Mouse (Mus musculus): Measurements from ENCODE around the gene Mrpl11. TPM values are rescaled to one million over a fixed set of nuclear protein-coding genes. Genes with fewer than 3 reads are reported as not detected.
"Not testable (repeated sequence)": the region's sequence is repeated elsewhere in the genome, so short reads cannot be mapped to it uniquely, and the experiment has no call there.

The Mrpl11 gene
- polyA plus RNA-seq, 1 experiment from 2014 or later, result 119 TPM

GRCm38 (mm10) chr19:4999445-5000140 is 37.6 kb downstream of the Mrpl11 start:
- Histone ChIP-seq H3K9me3 (no peaks in the 10 kb centered on the region), H3K27me3 (no peaks in the 10 kb centered on the region; the same call in none of the 2 replicates), H3K27ac (replicated peaks) (no peak overlapping the region), H3K4me1 (peaks cover 14% of the 10 kb centered on the region), H3K4me3 (no peak overlapping the region), H3K4me2 (replicated peaks) (no peak overlapping the region), H3K36me3 (no peaks in the 10 kb centered on the region), H3K9ac (replicated peaks) (no peak overlapping the region)
- no peak for ATAC-seq (replicated peaks)
- 65% methylated on average over 6 of the region's 6 CpGs for WGBS

- under 1% methylated on average over 39 of the region's 39 CpGs for WGBS
- peak overlapping the region; percentile 37 for H3K4me3 ChIP-seq
- H3K4me2 ChIP-seq (replicated peaks), result peak overlapping the region; percentile 62
- ATAC-seq (replicated peaks), result peak; percentile 99
- H3K27ac ChIP-seq (replicated peaks), result peak overlapping the region; percentile 95
- peak overlapping the region; percentile 48 for H3K9ac ChIP-seq (replicated peaks)
- H3K9me3 ChIP-seq, result no peaks in the 10 kb centered on the region
- H3K36me3 ChIP-seq, result no peaks in the 10 kb centered on the region
- peaks cover 13% of the 10 kb centered on the region for H3K4me1 ChIP-seq
- H3K27me3 ChIP-seq, result no peaks in the 10 kb centered on the region; the same call in 1 of the 2 replicates
Measured at GRCm38 (mm10) chr19:5001666-5002406, 39.9 kb downstream of the Mrpl11 start.

- 63% methylated on average over 2 of the region's 2 CpGs for WGBS
- H3K4me1 ChIP-seq, result peaks cover 13% of the 10 kb centered on the region
- not testable (repeated sequence) for H3K27ac ChIP-seq (replicated peaks); H3K9me3 ChIP-seq; ATAC-seq (replicated peaks); H3K4me3 ChIP-seq; H3K36me3 ChIP-seq; H3K27me3 ChIP-seq; H3K4me2 ChIP-seq (replicated peaks); H3K9ac ChIP-seq (replicated peaks)
Measured at GRCm38 (mm10) chr19:5003644-5004043, 41.7 kb downstream of the Mrpl11 start.

- 66% methylated on average over 4 of the region's 4 CpGs for whole genome bisulfite sequencing
Measured at GRCm38 (mm10) chr19:5004925-5005324, 43.0 kb downstream of the Mrpl11 start.

GRCm38 (mm10) chr19:5013138-5013537 is 51.2 kb downstream of the Mrpl11 start:
- H3K27ac ChIP-seq (replicated peaks), result no peak overlapping the region
- no peak overlapping the region for H3K4me2 ChIP-seq (replicated peaks)
- peaks cover 8% of the 10 kb centered on the region; the same call in 1 of the 2 replicates for H3K4me1 ChIP-seq
- H3K4me3 ChIP-seq, result no peak overlapping the region
- WGBS, result 59% methylated on average over 8 of the region's 8 CpGs
- ATAC-seq (replicated peaks), result no peak
- no peaks in the 10 kb centered on the region for H3K36me3 ChIP-seq
- no peaks in the 10 kb centered on the region for H3K27me3 ChIP-seq
- H3K9me3 ChIP-seq, result no peaks in the 10 kb centered on the region
- H3K9ac ChIP-seq (replicated peaks), result no peak overlapping the region

More at GRCm38 (mm10) chr19:5004925-5005324, 43.0 kb downstream of the Mrpl11 start:
- Histone ChIP-seq H3K9me3 (no peaks in the 10 kb centered on the region), H3K4me1 (peaks cover 11% of the 10 kb centered on the region), H3K27me3 (no peaks in the 10 kb centered on the region; the same call in 1 of the 2 replicates), H3K4me2 (replicated peaks) (no peak overlapping the region), H3K4me3 (no peak overlapping the region), H3K36me3 (no peaks in the 10 kb centered on the region), H3K27ac (replicated peaks) (no peak overlapping the region), H3K9ac (replicated peaks) (no peak overlapping the region)
- no peak for ATAC-seq (replicated peaks)

GRCm38 (mm10) chr19:5014961-5015398 is 53.0 kb downstream of the Mrpl11 start:
- H3K27me3 ChIP-seq, result no peaks in the 10 kb centered on the region

GRCm38 (mm10) chr19:5016221-5016742 is 54.3 kb downstream of the Mrpl11 start:
- H3K4me2 ChIP-seq (replicated peaks), result no peak overlapping the region
- WGBS, result 37% methylated on average over 10 of the region's 10 CpGs
- no peak overlapping the region for H3K9ac ChIP-seq (replicated peaks)

More at GRCm38 (mm10) chr19:5014961-5015398, 53.0 kb downstream of the Mrpl11 start:
- Histone ChIP-seq H3K9me3 (no peaks in the 10 kb centered on the region), H3K4me2 (replicated peaks) (no peak overlapping the region), H3K4me1 (peaks cover 8% of the 10 kb centered on the region; the same call in 1 of the 2 replicates), H3K27ac (replicated peaks) (no peak overlapping the region), H3K36me3 (no peaks in the 10 kb centered on the region), H3K9ac (replicated peaks) (no peak overlapping the region), H3K4me3 (no peak overlapping the region)
- 14% methylated on average over 8 of the region's 8 CpGs for WGBS
- ATAC-seq (replicated peaks), result no peak

More at GRCm38 (mm10) chr19:5016221-5016742, 54.3 kb downstream of the Mrpl11 start:
- no peaks in the 10 kb centered on the region for H3K36me3 ChIP-seq
- H3K9me3 ChIP-seq, result no peaks in the 10 kb centered on the region
- H3K27ac ChIP-seq (replicated peaks), result no peak overlapping the region
- H3K27me3 ChIP-seq, result no peaks in the 10 kb centered on the region
- peaks cover 8% of the 10 kb centered on the region; the same call in 1 of the 2 replicates for H3K4me1 ChIP-seq
- H3K4me3 ChIP-seq, result no peak overlapping the region
- no peak for ATAC-seq (replicated peaks)

Other genes starting within 250 kb of the Mrpl11 start
- gene Rbm4b, start 205.7 kb upstream of the Mrpl11 start, polyA plus RNA-seq (2015; fragmentation: Nextera tagmentation; extraction: Ambion mirVana), result 184 and 193 TPM in 2 replicates
- gene Rbm4, start 168.2 kb upstream of the Mrpl11 start, polyA plus RNA-seq (2015; fragmentation: Nextera tagmentation; extraction: Ambion mirVana), result 93.0 and 114 TPM in 2 replicates
- gene Gm21992, start 150.5 kb upstream of the Mrpl11 start, polyA plus RNA-seq (2015; fragmentation: Nextera tagmentation; extraction: Ambion mirVana), result 31.3 and 43.7 TPM in 2 replicates
- gene Rbm14, start 150.5 kb upstream of the Mrpl11 start, polyA plus RNA-seq (2015; fragmentation: Nextera tagmentation; extraction: Ambion mirVana), result 81.4 and 84.6 TPM in 2 replicates
- gene Ccs, start 122.8 kb upstream of the Mrpl11 start, polyA plus RNA-seq (2015; fragmentation: Nextera tagmentation; extraction: Ambion mirVana), result 36.9 and 39.6 TPM in 2 replicates
- 0.41 and 0.74 TPM in 2 replicates for gene Ccdc87, start 122.8 kb upstream of the Mrpl11 start, polyA plus RNA-seq (2015; fragmentation: Nextera tagmentation; extraction: Ambion mirVana)
- gene Ctsf, start 107.0 kb upstream of the Mrpl11 start, polyA plus RNA-seq (2015; fragmentation: Nextera tagmentation; extraction: Ambion mirVana), result 56.8 and 61.7 TPM in 2 replicates
- gene Actn3, start 84.2 kb upstream of the Mrpl11 start, polyA plus RNA-seq (2015; fragmentation: Nextera tagmentation; extraction: Ambion mirVana), result 0.73 and 0.84 TPM in 2 replicates
- 21.3 and 22.7 TPM in 2 replicates for gene Zdhhc24, start 83.5 kb upstream of the Mrpl11 start, polyA plus RNA-seq (2015; fragmentation: Nextera tagmentation; extraction: Ambion mirVana)
- gene Bbs1, start 55.5 kb upstream of the Mrpl11 start, polyA plus RNA-seq (2015; fragmentation: Nextera tagmentation; extraction: Ambion mirVana), result 9.7 and 10.6 TPM in 2 replicates
- 101 and 103 TPM in 2 replicates for gene Dpp3, start 33.9 kb upstream of the Mrpl11 start, polyA plus RNA-seq (2015; fragmentation: Nextera tagmentation; extraction: Ambion mirVana)
- 11.1 and 11.6 TPM in 2 replicates for gene Peli3, start 19.0 kb upstream of the Mrpl11 start, polyA plus RNA-seq (2015; fragmentation: Nextera tagmentation; extraction: Ambion mirVana)
- gene Npas4, start 28.2 kb downstream of the Mrpl11 start, polyA plus RNA-seq (2015; fragmentation: Nextera tagmentation; extraction: Ambion mirVana), result 0.14 and 0.23 TPM in 2 replicates
- gene Slc29a2, start 61.7 kb downstream of the Mrpl11 start, polyA plus RNA-seq (2015; fragmentation: Nextera tagmentation; extraction: Ambion mirVana), result 10.1 and 10.4 TPM in 2 replicates
- gene B4gat1, start 76.7 kb downstream of the Mrpl11 start, polyA plus RNA-seq (2015; fragmentation: Nextera tagmentation; extraction: Ambion mirVana), result 51.3 and 54.4 TPM in 2 replicates
- gene AC124502.3, start 76.7 kb downstream of the Mrpl11 start, polyA plus RNA-seq (2015; fragmentation: Nextera tagmentation; extraction: Ambion mirVana), result 3.3 and 4.0 TPM in 2 replicates
- gene Brms1, start 79.2 kb downstream of the Mrpl11 start, polyA plus RNA-seq (2015; fragmentation: Nextera tagmentation; extraction: Ambion mirVana), result 52.8 and 55.5 TPM in 2 replicates
- gene Rin1, start 88.3 kb downstream of the Mrpl11 start, polyA plus RNA-seq (2015; fragmentation: Nextera tagmentation; extraction: Ambion mirVana), result 0.97 and 2.0 TPM in 2 replicates
- gene Cd248, start 105.9 kb downstream of the Mrpl11 start, polyA plus RNA-seq (2015; fragmentation: Nextera tagmentation; extraction: Ambion mirVana), result 10.3 and 11.1 TPM in 2 replicates
- gene Tmem151a, start 123.4 kb downstream of the Mrpl11 start, polyA plus RNA-seq (2015; fragmentation: Nextera tagmentation; extraction: Ambion mirVana), result 7.9 and 8.3 TPM in 2 replicates
- gene Yif1a, start 126.4 kb downstream of the Mrpl11 start, polyA plus RNA-seq (2015; fragmentation: Nextera tagmentation; extraction: Ambion mirVana), result 53.0 and 54.3 TPM in 2 replicates
- gene Cnih2, start 136.4 kb downstream of the Mrpl11 start, polyA plus RNA-seq (2015; fragmentation: Nextera tagmentation; extraction: Ambion mirVana), result 324 and 348 TPM in 2 replicates
- gene Rab1b, start 144.9 kb downstream of the Mrpl11 start, polyA plus RNA-seq (2015; fragmentation: Nextera tagmentation; extraction: Ambion mirVana), result 243 and 248 TPM in 2 replicates
- gene Klc2, start 156.4 kb downstream of the Mrpl11 start, polyA plus RNA-seq (2015; fragmentation: Nextera tagmentation; extraction: Ambion mirVana), result 47.0 and 50.9 TPM in 2 replicates